Mouse (Mus musculus) intestine, embryonic 16.5 days (tissue): Measurements from ENCODE around the gene Bbx. TPM values are rescaled to one million over a fixed set of nuclear protein-coding genes. Genes with fewer than 3 reads are reported as not detected.

ENCODE experiments used
- ATAC-seq: fragments of 200-750 bp; cut with Nextera tagmentation; 2 replicates; pipeline ENCODE4 v1.8.0; 2017; ENCODE audit warnings: moderate TSS enrichment, moderate library complexity
- H3K27ac ChIP-seq: fragments of 300-500 bp; sonication (generic); 2 replicates; pipeline ENCODE4 v1.5.1; 2014; ENCODE audit warnings: mild to moderate bottlenecking, low read length
- H3K27me3 ChIP-seq: fragments of 300-500 bp; sonication (generic); replicated peaks from 2 replicates; pipeline ENCODE4 v1.6.1; 2014; ENCODE audit warnings: low read length, control low read depth, mixed read lengths; ENCODE audit not compliant: control insufficient read depth, insufficient read depth
- H3K36me3 ChIP-seq: fragments of 300-500 bp; sonication (generic); 2 replicates; pipeline ENCODE4 v1.6.1; 2014; ENCODE audit warnings: low read length, control low read depth; ENCODE audit not compliant: control insufficient read depth, insufficient read depth
- H3K4me1 ChIP-seq: fragments of 300-500 bp; sonication (generic); 2 replicates; pipeline ENCODE4 v1.6.1; 2014; ENCODE audit warnings: low read length, control low read depth, mixed read lengths; ENCODE audit not compliant: control insufficient read depth, insufficient read depth
- H3K4me2 ChIP-seq: fragments of 300-500 bp; sonication (generic); 2 replicates; pipeline ENCODE4 v1.6.1; 2014; ENCODE audit warnings: low read depth, low read length, control low read depth
- H3K4me3 ChIP-seq: fragments of 300-500 bp; sonication (generic); 2 replicates; pipeline ENCODE4 v1.5.1; 2014; ENCODE audit warnings: mild to moderate bottlenecking, low read length
- H3K9ac ChIP-seq: fragments of 300-500 bp; sonication (generic); 2 replicates; pipeline ENCODE4 v1.6.1; 2014; ENCODE audit warnings: low read depth, low read length
- H3K9me3 ChIP-seq: fragments of 300-500 bp; sonication (generic); 2 replicates; pipeline ENCODE4 v1.6.1; 2016; ENCODE audit warnings: low read length, control low read depth; ENCODE audit not compliant: control insufficient read depth
- WGBS: fragments of 180-500 bp; shearing (Covaris S2); extraction: QIAGEN DNeasy Blood & Tissue Kit; methylation state at CpG from one replicate; pipeline ENCODE4 v1.1.7; 2014; 5-methylcytosine and 5-hydroxymethylcytosine counted together
- polyA plus RNA-seq: library from polyadenylated mRNA; unstranded; fragments of >200 nt; fragmentation: Nextera tagmentation; extraction: Ambion mirVana; gene quantifications from 2 replicates; pipeline ENCODE4 v1.2.1, GENCODE M21; 2015

The Bbx gene
- polyA plus RNA-seq: 28.8 and 30.7 TPM in 2 replicates

DNA sequence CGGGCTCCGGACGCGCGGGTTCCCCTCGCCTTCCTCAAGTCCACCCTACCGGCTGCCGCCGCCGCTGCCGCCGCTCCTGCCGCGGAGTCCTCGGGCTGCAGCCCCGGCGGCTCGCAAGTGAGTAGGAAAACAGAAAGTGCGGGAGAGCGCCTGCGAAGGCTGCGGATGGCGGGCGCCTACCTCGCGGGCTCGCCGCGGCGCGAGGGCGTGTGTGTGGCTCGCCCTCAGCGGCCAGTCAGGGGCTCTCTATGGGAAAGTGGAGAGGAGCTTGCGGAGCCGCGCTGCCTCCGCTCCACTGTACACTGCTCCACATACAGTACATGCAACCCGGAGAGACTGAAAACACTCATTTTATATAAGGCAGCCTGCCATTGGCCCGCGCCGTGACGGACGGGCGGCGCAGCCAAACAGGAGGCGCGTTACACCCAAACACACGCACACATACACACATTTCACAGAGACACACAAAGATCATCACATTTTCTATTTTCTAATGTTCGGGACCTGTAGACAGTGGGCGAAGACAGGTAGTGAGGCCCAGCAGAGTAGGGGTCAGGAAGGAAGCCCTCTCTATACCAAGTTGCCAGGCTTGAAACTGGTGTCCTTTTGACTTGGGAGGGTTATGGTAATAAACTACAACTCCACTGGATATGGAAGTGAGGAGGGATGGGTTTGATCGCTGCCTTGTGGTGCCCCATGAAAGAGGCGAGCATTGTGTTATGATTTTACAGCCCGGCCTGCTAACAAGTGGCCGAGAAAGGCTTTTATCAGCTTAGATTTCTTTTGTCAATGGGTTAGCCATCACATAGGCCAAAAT lies at the start of gene Bbx:
Bbx (minus strand) TSS at position 329 of the 817 bp plus-strand sequence.
- Histone ChIP-seq H3K27me3 (no peaks in the 10 kb centered on the region), H3K27ac (peak within 1 kb of the TSS; percentile 99), H3K4me2 (peak within 1 kb of the TSS; percentile 96), H3K4me3 (peak within 1 kb of the TSS; percentile 95), H3K9ac (peak within 1 kb of the TSS; percentile 93), H3K4me1 (peaks cover 3% of the 10 kb centered on the region; the same call in 1 of the 2 replicates), H3K36me3 (no peaks in the 10 kb centered on the region), H3K9me3 (no peaks in the 10 kb centered on the region)
- ATAC-seq: peak; percentile 98
- under 1% methylated on average over 55 of the region's 55 CpGs for WGBS

DNA sequence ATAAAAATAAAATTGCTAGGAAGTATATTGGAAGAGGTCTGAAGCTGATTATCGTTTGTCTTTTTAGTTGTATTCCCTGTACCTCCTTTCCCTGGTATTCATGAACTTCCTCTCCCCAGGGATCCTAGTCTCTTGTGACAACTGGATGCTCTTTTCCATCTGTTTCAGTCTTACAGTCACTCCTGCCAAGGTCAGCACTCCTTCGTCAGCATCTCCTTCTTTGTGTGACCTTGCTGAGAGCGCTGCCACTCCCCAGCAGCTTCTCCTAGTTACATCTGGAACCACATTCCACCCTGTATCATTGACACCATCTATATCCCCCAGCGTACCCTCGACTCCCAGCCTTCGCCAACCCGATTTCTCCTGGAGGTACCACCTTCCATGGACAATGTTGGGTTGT lies 49.7 kb upstream of the Bbx start:
- no peaks in the 10 kb centered on the region for H3K36me3 ChIP-seq
- ATAC-seq: no peak
- no peak overlapping the region for H3K9ac ChIP-seq
- no peak overlapping the region for H3K4me2 ChIP-seq
- no peak overlapping the region for H3K4me3 ChIP-seq
- 69% methylated on average over 7 of the region's 7 CpGs for WGBS
- no peaks in the 10 kb centered on the region for H3K27me3 ChIP-seq
- no peak overlapping the region for H3K27ac ChIP-seq
- H3K9me3 ChIP-seq: no peaks in the 10 kb centered on the region
- H3K4me1 ChIP-seq: no peaks in the 10 kb centered on the region

DNA sequence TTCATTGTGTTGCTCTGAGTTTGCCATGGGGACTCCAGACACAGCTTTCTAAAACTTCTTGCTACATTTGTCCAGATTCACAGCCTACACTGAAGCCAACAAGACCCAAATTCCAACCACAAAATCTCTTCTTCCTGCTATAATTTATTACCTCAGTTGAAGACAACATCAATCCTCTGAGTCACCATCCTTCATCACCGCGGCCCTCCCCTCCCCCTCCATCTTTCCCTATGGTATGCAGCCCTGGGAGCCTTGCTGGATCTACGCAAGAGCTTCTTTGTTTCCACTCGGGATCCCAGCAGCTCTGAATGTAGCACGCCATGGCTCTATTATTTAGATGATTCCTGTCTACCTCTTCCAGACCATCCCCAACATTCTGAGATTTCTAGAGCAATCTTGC lies 49.2 kb upstream of the Bbx start:
- no peaks in the 10 kb centered on the region for H3K4me1 ChIP-seq
- ATAC-seq: no peak
- no peaks in the 10 kb centered on the region for H3K36me3 ChIP-seq
- 59% methylated on average over 5 of the region's 5 CpGs for WGBS
- no peak overlapping the region for H3K4me2 ChIP-seq
- H3K9ac ChIP-seq: no peak overlapping the region
- H3K4me3 ChIP-seq: no peak overlapping the region
- H3K27ac ChIP-seq: no peak overlapping the region
- H3K27me3 ChIP-seq: no peaks in the 10 kb centered on the region
- H3K9me3 ChIP-seq: no peaks in the 10 kb centered on the region

DNA sequence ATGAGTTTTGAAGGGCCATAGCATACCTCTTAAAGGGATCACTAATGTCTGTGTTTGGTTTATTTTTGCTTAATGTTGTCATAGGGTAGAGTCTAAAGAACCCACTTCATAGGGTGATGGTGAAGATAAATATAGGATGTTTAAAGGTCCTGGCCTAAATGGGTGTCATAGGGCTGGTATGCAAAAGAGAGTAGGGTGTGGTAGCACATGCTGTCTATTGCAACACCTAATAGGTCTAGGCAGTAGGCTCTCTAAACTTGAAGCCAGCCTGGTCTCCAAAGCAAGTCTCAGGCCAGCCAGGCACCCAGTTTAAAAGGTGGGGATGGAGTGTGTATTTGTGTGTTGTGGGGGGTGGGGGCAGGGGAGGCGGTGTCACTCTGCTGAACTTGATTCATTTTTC lies 46.5 kb upstream of the Bbx start:
- Histone ChIP-seq H3K9me3 (no peaks in the 10 kb centered on the region), H3K4me3 (no peak overlapping the region), H3K4me1 (no peaks in the 10 kb centered on the region), H3K9ac (no peak overlapping the region), H3K4me2 (no peak overlapping the region), H3K27me3 (no peaks in the 10 kb centered on the region), H3K27ac (no peak overlapping the region), H3K36me3 (no peaks in the 10 kb centered on the region)
- WGBS: 100% methylated on average over 1 of the region's 1 CpGs
- ATAC-seq: no peak

DNA sequence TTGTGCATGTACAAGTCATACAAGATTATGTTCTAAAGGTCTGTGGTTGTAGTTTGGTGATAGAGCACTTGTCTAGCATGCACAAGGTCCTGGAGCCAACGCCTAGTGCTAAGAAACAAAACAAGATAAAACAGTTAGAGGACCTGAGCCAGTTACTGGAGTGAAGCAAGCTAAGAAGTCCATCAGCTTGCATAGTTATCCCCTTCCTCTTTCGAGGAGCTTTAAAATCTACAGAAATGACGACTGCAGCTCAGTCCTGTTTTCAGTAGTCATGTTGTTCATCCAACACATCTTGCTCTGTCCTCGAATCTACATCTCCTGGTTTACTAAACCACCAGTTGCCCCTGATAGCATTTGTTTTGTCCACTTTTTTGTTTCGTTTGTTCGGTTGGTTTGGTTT lies 45.4 kb upstream of the Bbx start:
- H3K4me2 ChIP-seq: no peak overlapping the region
- no peak overlapping the region for H3K27ac ChIP-seq
- no peak for ATAC-seq
- no peaks in the 10 kb centered on the region for H3K4me1 ChIP-seq
- no peaks in the 10 kb centered on the region for H3K27me3 ChIP-seq
- H3K9ac ChIP-seq: no peak overlapping the region
- H3K36me3 ChIP-seq: no peaks in the 10 kb centered on the region
- no peak overlapping the region for H3K4me3 ChIP-seq
- 88% methylated on average over 6 of the region's 6 CpGs for WGBS
- no peaks in the 10 kb centered on the region for H3K9me3 ChIP-seq

DNA sequence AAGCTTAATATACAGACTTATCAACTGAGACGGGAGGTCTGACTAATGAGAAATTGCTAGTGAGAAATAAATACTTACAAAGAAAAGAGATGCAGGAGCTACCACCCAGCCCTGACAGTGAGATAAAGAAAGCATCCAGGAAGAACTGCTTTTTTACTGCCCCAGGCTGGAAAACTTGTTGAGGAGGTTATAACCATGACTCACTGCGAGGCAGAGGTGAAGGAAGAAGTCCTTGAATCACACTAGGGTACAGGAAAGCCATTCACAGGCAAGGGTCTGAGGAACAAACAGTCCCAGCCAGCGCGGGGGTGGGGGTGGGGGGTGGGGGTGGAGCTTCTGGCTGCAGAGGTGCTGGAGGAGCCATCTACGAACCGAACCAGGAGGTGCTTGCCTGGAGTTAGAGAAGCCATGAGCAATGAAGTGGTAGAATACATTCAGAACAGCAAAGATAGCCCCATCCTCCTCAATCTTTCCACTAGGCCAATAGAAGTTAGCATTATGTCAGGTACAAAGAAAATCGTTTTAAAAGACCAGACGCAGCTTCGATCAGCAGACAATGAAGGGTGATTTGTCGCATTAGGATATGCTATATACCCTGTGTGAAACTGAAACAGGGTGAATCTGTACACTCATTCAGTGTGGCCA lies 30.2 kb upstream of the Bbx start:
- H3K36me3 ChIP-seq: no peaks in the 10 kb centered on the region
- 30% methylated on average over 10 of the region's 10 CpGs for WGBS
- no peak overlapping the region for H3K27ac ChIP-seq
- H3K27me3 ChIP-seq: no peaks in the 10 kb centered on the region
- no peak overlapping the region for H3K9ac ChIP-seq
- no peak overlapping the region; the same call in 1 of the 2 replicates for H3K4me3 ChIP-seq
- H3K9me3 ChIP-seq: no peaks in the 10 kb centered on the region
- 0 out of 2 replicates have a peak, but pooled peaks cover 4% of the 10 kb centered on the region for H3K4me1 ChIP-seq
- 0 out of 2 replicates have a peak overlapping the region, but pooled peaks have one; percentile 16 for H3K4me2 ChIP-seq
- ATAC-seq: peak; percentile 74

DNA sequence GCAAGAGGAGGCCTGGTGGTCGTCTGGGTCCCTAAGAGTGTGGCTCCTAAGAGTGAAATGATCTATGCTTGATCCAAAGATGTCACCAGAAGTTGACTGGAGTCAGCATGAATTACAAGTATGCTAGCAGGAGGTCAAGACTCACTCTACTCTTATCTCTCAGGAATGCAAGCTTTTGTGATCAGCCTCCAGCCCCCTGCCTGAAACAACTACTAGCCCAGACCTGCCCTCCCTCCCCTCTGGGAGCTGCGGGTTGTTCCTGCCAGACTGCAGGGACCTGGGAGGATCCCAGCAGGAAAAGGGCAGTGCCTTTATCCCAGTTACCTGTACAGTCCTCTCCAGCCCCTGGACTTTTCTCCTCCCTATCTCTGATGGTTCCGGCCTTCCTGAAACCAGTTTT lies 27.0 kb upstream of the Bbx start:
- no peaks in the 10 kb centered on the region for H3K9me3 ChIP-seq
- no peak for ATAC-seq

DNA sequence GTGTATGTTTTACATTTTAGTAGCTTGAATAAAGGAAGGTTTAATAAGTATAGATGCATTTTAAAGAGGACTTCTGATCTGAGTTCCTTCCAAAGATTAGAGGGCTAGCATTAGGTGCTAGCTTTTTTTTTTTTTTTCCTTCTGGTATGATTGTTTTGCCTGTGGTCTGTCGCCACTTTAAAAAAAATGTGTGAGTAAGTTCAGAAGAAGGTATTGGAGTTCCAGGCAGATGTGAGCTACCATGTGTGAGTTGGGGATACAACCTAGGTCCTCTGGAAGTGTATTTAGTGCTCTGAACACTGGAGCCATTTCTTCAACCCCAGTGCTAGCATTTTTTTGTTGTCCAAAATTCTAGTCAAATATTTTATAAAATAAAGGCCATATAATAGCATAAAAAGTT lies 23.9 kb upstream of the Bbx start:
- H3K27ac ChIP-seq: no peak overlapping the region
- no peak overlapping the region for H3K4me2 ChIP-seq
- no peak for ATAC-seq
- H3K27me3 ChIP-seq: no peaks in the 10 kb centered on the region
- H3K4me3 ChIP-seq: no peak overlapping the region
- H3K4me1 ChIP-seq: no peaks in the 10 kb centered on the region
- H3K36me3 ChIP-seq: no peaks in the 10 kb centered on the region
- 75% methylated on average over 1 of the region's 1 CpGs for WGBS
- no peaks in the 10 kb centered on the region for H3K9me3 ChIP-seq
- no peak overlapping the region for H3K9ac ChIP-seq

More for the DNA sequence above, 27.0 kb upstream of the Bbx start:
- 0 out of 2 replicates have a peak, but pooled peaks cover 4% of the 10 kb centered on the region for H3K4me1 ChIP-seq
- H3K36me3 ChIP-seq: no peaks in the 10 kb centered on the region
- H3K27ac ChIP-seq: no peak overlapping the region
- WGBS: 35% methylated on average over 3 of the region's 3 CpGs
- no peak overlapping the region for H3K4me2 ChIP-seq
- no peaks in the 10 kb centered on the region for H3K27me3 ChIP-seq
- no peak overlapping the region for H3K9ac ChIP-seq
- no peak overlapping the region for H3K4me3 ChIP-seq

DNA sequence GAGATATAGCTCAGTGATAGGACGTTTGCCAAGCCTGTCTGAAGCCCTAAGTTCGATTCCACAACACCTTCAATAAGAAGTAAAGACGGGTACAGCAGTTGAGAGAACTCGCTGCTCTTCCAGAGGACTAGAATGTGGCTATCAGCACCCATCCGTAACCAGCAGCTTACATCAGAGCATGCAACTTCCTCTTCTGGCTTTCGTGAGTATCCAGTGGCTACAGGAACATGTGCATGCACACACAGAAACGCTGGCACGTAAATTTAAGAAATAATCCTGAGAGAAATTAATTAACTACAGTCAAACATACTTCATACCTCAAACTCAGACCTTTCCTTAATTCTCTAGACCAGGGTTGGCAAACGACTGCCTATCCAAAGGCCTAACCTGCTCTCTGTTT lies 16.9 kb upstream of the Bbx start:
- 79% methylated on average over 9 of the region's 9 CpGs for WGBS

More for the DNA sequence above, 16.9 kb upstream of the Bbx start:
- Histone ChIP-seq H3K4me2 (no peak overlapping the region), H3K4me1 (no peaks in the 10 kb centered on the region), H3K36me3 (no peaks in the 10 kb centered on the region), H3K27ac (no peak overlapping the region), H3K4me3 (no peak overlapping the region), H3K9ac (no peak overlapping the region), H3K9me3 (no peaks in the 10 kb centered on the region), H3K27me3 (no peaks in the 10 kb centered on the region)
- ATAC-seq: no peak
